ENCODE assay signal across 8 mouse cellular contexts in genomic region chr6:135662386-135662785, GRCm38 (mm10).
DNase-seq lines count a peak whose midpoint lies in the region.
"Had no signal": no experiment of that assay in that cellular context is flagged by ENCODE, and none has a peak within 500 bp of the region (broad histone marks: within the 10 kb centered on the region; RNA-seq: fewer than 3 reads in every experiment).

No protein-coding gene starts in this region.

- intact Hi-C loops in heart, postnatal 14 days (cut with DNase I), result no loop called here

- DNase-seq in left cerebral cortex, adult 18-20 months (ENCODE audit: low spot score in 2 of 2), result peak; percentile 46 to 60
- no peak for DNase-seq in left cerebral cortex, adult 11 months (ENCODE audit: low spot score)
- peak; percentile 59 for DNase-seq in layer of hippocampus, adult 11-12 months (ENCODE audit: low spot score)
- peak; percentile 20 to 74 for DNase-seq in left cerebral cortex, adult 9 months (ENCODE audit: low spot score in 2 of 2)
- DNase-seq in Muller cell, postnatal 12 days (ENCODE audit: inconsistent ontology term), result no peak
- DNase-seq in heart, postnatal 14 days, result no peak
- DNase-seq in lung, adult 18-20 months, result no peak
- DNase-seq: thymus, postnatal 4 days had no signal

Comparison
In these comparisons a context has a peak if more than half of its experiments do, and no peak if none do; other contexts are left out.
1. DNase-seq: peak in left cerebral cortex, adult 18-20 months (2 of 2), layer of hippocampus, adult 11-12 months (single experiment) and left cerebral cortex, adult 9 months (2 of 2); none in left cerebral cortex, adult 11 months (single experiment), Muller cell, postnatal 12 days (single experiment), heart, postnatal 14 days (0 of 2) and lung, adult 18-20 months (0 of 2).